Mouse (Mus musculus) heart, adult 2 months (tissue): ENCODE measurements around the gene Ccdc8.

Source experiments
- CTCF ChIP-seq: fragments of 200-600 bp; IDR thresholded peaks from 2 replicates; pipeline ENCODE4 v1.8.1; 2022; ENCODE audit warnings: antibody characterized with exemption, mild to moderate bottlenecking, moderate library complexity
- EP300 ChIP-seq: fragments of 200-500 bp; IDR thresholded peaks from 2 replicates; pipeline ENCODE4 v1.6.1; 2011; ENCODE audit warnings: low read depth, low read length, control low read depth; ENCODE audit not compliant: insufficient read depth
- POLR2A ChIP-seq: fragments of 200-500 bp; IDR thresholded peaks from 2 replicates; pipeline ENCODE4 v1.6.1; 2011; ENCODE audit warnings: mild to moderate bottlenecking, low read depth, low read length, control low read depth; ENCODE audit not compliant: insufficient read depth

DNA sequence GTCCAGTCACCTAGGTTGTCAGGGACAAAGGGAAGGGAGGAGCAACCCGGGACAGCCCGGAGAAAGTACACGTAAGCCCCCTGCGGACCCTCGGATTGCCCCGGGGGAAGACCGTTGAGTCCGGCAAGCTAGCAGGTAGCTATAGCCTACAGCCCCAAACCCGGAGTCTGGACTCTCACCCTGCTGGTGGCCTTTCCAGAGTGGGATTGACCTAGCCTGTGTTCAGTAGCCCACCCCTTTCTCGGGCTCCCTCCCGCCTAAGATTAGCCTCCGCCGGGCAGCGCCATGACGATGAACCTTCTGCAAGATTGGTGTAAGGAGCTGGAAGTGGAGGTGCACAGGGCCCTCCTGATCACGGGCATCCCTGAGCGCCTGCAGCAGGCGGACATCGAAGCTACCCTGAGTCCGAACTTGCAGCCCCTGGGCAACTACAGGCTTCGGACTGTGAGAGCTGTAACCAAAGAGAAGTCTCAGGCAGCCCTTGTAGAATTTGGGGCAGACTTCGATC is 47.6 kb upstream of the Ccdc8 start:
- TF ChIP-seq CTCF (no peak), POLR2A (no peak), EP300 (no peak)
